Mouse (Mus musculus): ENCODE results near the gene 4933400A11Rik. TPM values are rescaled to one million over a fixed set of nuclear protein-coding genes. Genes with fewer than 3 reads are reported as not detected.

Gene 4933400A11Rik
- not detected in 2 replicates for polyA plus RNA-seq (2015; fragmentation: Nextera tagmentation; extraction: Ambion mirVana)

GRCm38 (mm10) chrX:169779535-169779934, at the start of gene 4933400A11Rik:
Gene 4933400A11Rik (minus strand): TSS chrX:169779635.
- no peak within 1 kb of the TSS for H3K27ac ChIP-seq (ENCODE audit: low read length)
- no peaks in the 10 kb centered on the region for H3K9me3 ChIP-seq (replicated peaks; ENCODE audit: control insufficient read depth, low read length, poor library complexity, severe bottlenecking)
- H3K4me1 ChIP-seq (ENCODE audit: control insufficient read depth, insufficient read depth, low read length) = no peaks in the 10 kb centered on the region
- no peak for ATAC-seq
- no peak within 1 kb of the TSS for H3K4me3 ChIP-seq (ENCODE audit: low read depth, low read length)
- H3K4me2 ChIP-seq (ENCODE audit: low read length) = no peak within 1 kb of the TSS
- 96% methylated on average over 3 of the region's 3 CpGs for WGBS
- H3K36me3 ChIP-seq (ENCODE audit: control insufficient read depth, insufficient read depth, low read length) = no peaks in the 10 kb centered on the region
- H3K9ac ChIP-seq (ENCODE audit: low read depth, low read length) = no peak within 1 kb of the TSS
- no peaks in the 10 kb centered on the region; the same call in 1 of the 2 replicates for H3K27me3 ChIP-seq (ENCODE audit: control insufficient read depth, insufficient read depth, low read depth, low read length)

GRCm38 (mm10) chrX:169828136-169828535, 48.7 kb upstream of the 4933400A11Rik start:
- peak overlapping the region; percentile 39 for H3K4me2 ChIP-seq (ENCODE audit: low read length)
- no peak for ATAC-seq
- H3K9ac ChIP-seq (ENCODE audit: low read depth, low read length) = no peak overlapping the region
- H3K27me3 ChIP-seq (ENCODE audit: control insufficient read depth, insufficient read depth, low read depth, low read length) = no peaks in the 10 kb centered on the region
- no peaks in the 10 kb centered on the region for H3K36me3 ChIP-seq (ENCODE audit: control insufficient read depth, insufficient read depth, low read length)
- WGBS = 20% methylated on average over 5 of the region's 5 CpGs
- H3K4me1 ChIP-seq (ENCODE audit: control insufficient read depth, insufficient read depth, low read length) = peaks cover 3% of the 10 kb centered on the region; the same call in 1 of the 2 replicates
- H3K4me3 ChIP-seq (ENCODE audit: low read depth, low read length) = peak overlapping the region; percentile 20
- H3K27ac ChIP-seq (ENCODE audit: low read length) = peak overlapping the region; percentile 64
- H3K9me3 ChIP-seq (replicated peaks; ENCODE audit: control insufficient read depth, low read length, poor library complexity, severe bottlenecking) = no peaks in the 10 kb centered on the region

GRCm38 (mm10) chrX:169827720-169828119, 48.3 kb upstream of the 4933400A11Rik start:
- Histone ChIP-seq H3K9me3 (replicated peaks; ENCODE audit: control insufficient read depth, low read length, poor library complexity, severe bottlenecking) (no peaks in the 10 kb centered on the region), H3K27me3 (ENCODE audit: control insufficient read depth, insufficient read depth, low read depth, low read length) (no peaks in the 10 kb centered on the region), H3K4me1 (ENCODE audit: control insufficient read depth, insufficient read depth, low read length) (peaks cover 3% of the 10 kb centered on the region; the same call in 1 of the 2 replicates), H3K27ac (ENCODE audit: low read length) (peak overlapping the region; percentile 64), H3K36me3 (ENCODE audit: control insufficient read depth, insufficient read depth, low read length) (no peaks in the 10 kb centered on the region), H3K9ac (ENCODE audit: low read depth, low read length) (0 out of 2 replicates have a peak overlapping the region, but pooled peaks have one; percentile 34), H3K4me2 (ENCODE audit: low read length) (peak overlapping the region; percentile 39), H3K4me3 (ENCODE audit: low read depth, low read length) (peak overlapping the region; percentile 20)
- ATAC-seq = peak; percentile 45; the same call in 1 of the 2 replicates
- WGBS = 16% methylated on average over 7 of the region's 7 CpGs

GRCm38 (mm10) chrX:169826947-169827346, 47.5 kb upstream of the 4933400A11Rik start:
- Histone ChIP-seq H3K36me3 (ENCODE audit: control insufficient read depth, insufficient read depth, low read length) (no peaks in the 10 kb centered on the region), H3K4me1 (ENCODE audit: control insufficient read depth, insufficient read depth, low read length) (peaks cover 3% of the 10 kb centered on the region; the same call in 1 of the 2 replicates), H3K27me3 (ENCODE audit: control insufficient read depth, insufficient read depth, low read depth, low read length) (no peaks in the 10 kb centered on the region), H3K9ac (ENCODE audit: low read depth, low read length) (no peak overlapping the region), H3K9me3 (replicated peaks; ENCODE audit: control insufficient read depth, low read length, poor library complexity, severe bottlenecking) (no peaks in the 10 kb centered on the region), H3K4me2 (ENCODE audit: low read length) (peak overlapping the region; percentile 37), H3K27ac (ENCODE audit: low read length) (no peak overlapping the region), H3K4me3 (ENCODE audit: low read depth, low read length) (no peak overlapping the region)
- WGBS = 19% methylated on average over 10 of the region's 10 CpGs
- peak; percentile 64 for ATAC-seq

- no peak overlapping the region for H3K4me2 ChIP-seq (ENCODE audit: low read length)
- H3K27ac ChIP-seq (ENCODE audit: low read length) = no peak overlapping the region
- H3K9ac ChIP-seq (ENCODE audit: low read depth, low read length) = no peak overlapping the region
- H3K27me3 ChIP-seq (ENCODE audit: control insufficient read depth, insufficient read depth, low read depth, low read length) = peaks cover 3% of the 10 kb centered on the region; the same call in 1 of the 2 replicates
- no peak overlapping the region for H3K4me3 ChIP-seq (ENCODE audit: low read depth, low read length)
- H3K36me3 ChIP-seq (ENCODE audit: control insufficient read depth, insufficient read depth, low read length) = no peaks in the 10 kb centered on the region
- H3K9me3 ChIP-seq (replicated peaks; ENCODE audit: control insufficient read depth, low read length, poor library complexity, severe bottlenecking) = no peaks in the 10 kb centered on the region
- ATAC-seq = no peak
- WGBS = 80% methylated on average over 1 of the region's 1 CpGs
- no peaks in the 10 kb centered on the region for H3K4me1 ChIP-seq (ENCODE audit: control insufficient read depth, insufficient read depth, low read length)
Measured at GRCm38 (mm10) chrX:169813673-169814072, 34.2 kb upstream of the 4933400A11Rik start.

- no peak overlapping the region for H3K9ac ChIP-seq (ENCODE audit: low read depth, low read length)
- H3K27me3 ChIP-seq (ENCODE audit: control insufficient read depth, insufficient read depth, low read depth, low read length) = peaks cover 3% of the 10 kb centered on the region; the same call in 1 of the 2 replicates
- no peaks in the 10 kb centered on the region for H3K4me1 ChIP-seq (ENCODE audit: control insufficient read depth, insufficient read depth, low read length)
- H3K4me2 ChIP-seq (ENCODE audit: low read length) = no peak overlapping the region
- H3K4me3 ChIP-seq (ENCODE audit: low read depth, low read length) = no peak overlapping the region
- no peaks in the 10 kb centered on the region for H3K36me3 ChIP-seq (ENCODE audit: control insufficient read depth, insufficient read depth, low read length)
- 95% methylated on average over 2 of the region's 2 CpGs for WGBS
- no peak for ATAC-seq
- H3K27ac ChIP-seq (ENCODE audit: low read length) = no peak overlapping the region
- H3K9me3 ChIP-seq (replicated peaks; ENCODE audit: control insufficient read depth, low read length, poor library complexity, severe bottlenecking) = no peaks in the 10 kb centered on the region
Measured at GRCm38 (mm10) chrX:169811783-169812182, 32.3 kb upstream of the 4933400A11Rik start.

GRCm38 (mm10) chrX:169811318-169811717, 31.9 kb upstream of the 4933400A11Rik start:
- H3K36me3 ChIP-seq (ENCODE audit: control insufficient read depth, insufficient read depth, low read length) = no peaks in the 10 kb centered on the region
- no peaks in the 10 kb centered on the region for H3K9me3 ChIP-seq (replicated peaks; ENCODE audit: control insufficient read depth, low read length, poor library complexity, severe bottlenecking)
- no peak overlapping the region for H3K27ac ChIP-seq (ENCODE audit: low read length)
- no peak overlapping the region for H3K4me3 ChIP-seq (ENCODE audit: low read depth, low read length)
- no peak overlapping the region for H3K4me2 ChIP-seq (ENCODE audit: low read length)
- no peak for ATAC-seq
- WGBS = 58% methylated on average over 5 of the region's 5 CpGs
- no peaks in the 10 kb centered on the region for H3K4me1 ChIP-seq (ENCODE audit: control insufficient read depth, insufficient read depth, low read length)
- H3K27me3 ChIP-seq (ENCODE audit: control insufficient read depth, insufficient read depth, low read depth, low read length) = peaks cover 3% of the 10 kb centered on the region; the same call in 1 of the 2 replicates
- H3K9ac ChIP-seq (ENCODE audit: low read depth, low read length) = no peak overlapping the region

GRCm38 (mm10) chrX:169807744-169808143, 28.3 kb upstream of the 4933400A11Rik start:
- Histone ChIP-seq H3K9ac (ENCODE audit: low read depth, low read length) (no peak overlapping the region), H3K4me3 (ENCODE audit: low read depth, low read length) (no peak overlapping the region), H3K27me3 (ENCODE audit: control insufficient read depth, insufficient read depth, low read depth, low read length) (peaks cover 2% of the 10 kb centered on the region; the same call in 1 of the 2 replicates), H3K36me3 (ENCODE audit: control insufficient read depth, insufficient read depth, low read length) (no peaks in the 10 kb centered on the region), H3K9me3 (replicated peaks; ENCODE audit: control insufficient read depth, low read length, poor library complexity, severe bottlenecking) (no peaks in the 10 kb centered on the region), H3K4me1 (ENCODE audit: control insufficient read depth, insufficient read depth, low read length) (no peaks in the 10 kb centered on the region), H3K27ac (ENCODE audit: low read length) (no peak overlapping the region), H3K4me2 (ENCODE audit: low read length) (no peak overlapping the region)
- WGBS = 78% methylated on average over 3 of the region's 3 CpGs
- ATAC-seq = no peak

GRCm38 (mm10) chrX:169805791-169806190, 26.4 kb upstream of the 4933400A11Rik start:
- no peaks in the 10 kb centered on the region for H3K36me3 ChIP-seq (ENCODE audit: control insufficient read depth, insufficient read depth, low read length)
- H3K4me2 ChIP-seq (ENCODE audit: low read length) = no peak overlapping the region
- no peak overlapping the region for H3K4me3 ChIP-seq (ENCODE audit: low read depth, low read length)
- ATAC-seq = no peak
- H3K27ac ChIP-seq (ENCODE audit: low read length) = no peak overlapping the region
- no peaks in the 10 kb centered on the region for H3K4me1 ChIP-seq (ENCODE audit: control insufficient read depth, insufficient read depth, low read length)
- WGBS = 61% methylated on average over 5 of the region's 5 CpGs
- H3K9me3 ChIP-seq (replicated peaks; ENCODE audit: control insufficient read depth, low read length, poor library complexity, severe bottlenecking) = no peaks in the 10 kb centered on the region
- no peak overlapping the region for H3K9ac ChIP-seq (ENCODE audit: low read depth, low read length)
- H3K27me3 ChIP-seq (ENCODE audit: control insufficient read depth, insufficient read depth, low read depth, low read length) = no peaks in the 10 kb centered on the region

Measured in midbrain, embryonic 16.5 days (tissue).